Mouse (Mus musculus) olfactory bulb, adult 2 months (tissue): ENCODE data around the gene Ap2a1.

Experiments used
- CTCF ChIP-seq: fragments of 200-500 bp; IDR thresholded peaks from 2 replicates; pipeline ENCODE4 v1.5.1; 2012; ENCODE audit warnings: low read depth, mild to moderate bottlenecking, low read length, moderate library complexity; ENCODE audit not compliant: insufficient read depth
- POLR2A ChIP-seq: fragments of 200-500 bp; IDR thresholded peaks from 2 replicates; pipeline ENCODE4 v1.6.1; 2012; ENCODE audit warnings: mild to moderate bottlenecking, low read depth, low read length, moderate library complexity; ENCODE audit not compliant: insufficient read depth

GRCm38 (mm10) chr7:44955628-44956027, 26.3 kb upstream of the Ap2a1 start:
- TF ChIP-seq CTCF (no peak), POLR2A (no peak)
